Mouse (Mus musculus): ENCODE measurements around the gene Fbxo2. TPM values are rescaled to one million over a fixed set of nuclear protein-coding genes. Genes with fewer than 3 reads are reported as not detected.
"Not testable (repeated sequence)": the region's sequence is repeated elsewhere in the genome, so short reads cannot be mapped to it uniquely, and the experiment has no call there.

Gene Fbxo2
- total RNA-seq, 1 experiment, result 16.5 TPM

DNA sequence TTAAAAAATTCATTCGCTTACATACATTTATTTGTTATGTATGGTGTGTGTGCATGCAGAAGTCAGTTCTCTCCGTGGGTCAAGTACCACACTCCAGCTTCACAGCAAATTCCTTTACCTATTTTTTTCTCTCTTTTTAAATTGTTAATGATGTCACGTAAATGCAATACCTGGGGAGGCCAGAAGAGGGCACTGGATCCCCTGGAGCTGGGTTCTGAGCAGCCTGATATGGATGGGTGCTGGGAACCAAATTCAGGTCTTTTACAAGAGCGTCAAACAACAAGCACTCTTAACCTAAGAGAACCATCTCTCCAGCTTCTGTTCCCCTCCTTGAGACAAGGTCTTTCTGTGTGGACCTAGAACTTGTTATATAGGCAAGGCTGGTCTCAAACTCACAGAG, 43.8 kb upstream of the Fbxo2 start:
- no peak for DNase-seq (ENCODE audit: low read depth, low spot score)
- peaks cover 0 to 14% of the 10 kb centered on the region in 2 experiments; a peak in 2 of 4 replicates for H3K4me1 ChIP-seq (ENCODE audit: control insufficient read depth in 2 of 2, insufficient read depth in 2 of 2, low read length in 2 of 2, poor library complexity in 1 of 2)
- no peak overlapping the region for H3K9ac ChIP-seq (ENCODE audit: insufficient read depth, low read depth, low read length, poor library complexity, severe bottlenecking)
- in situ Hi-C loops (cut with MboI; ENCODE audit: low sequenced_read_pairs in 2 of 2, unreplicated experiment in 2 of 2), result no loop called here
- no peak for TF ChIP-seq HCFC1 (IDR thresholded peaks at IDR 0.05; ENCODE audit: borderline replicate concordance, insufficient read depth, low read length)
- no peak for TF ChIP-seq CHD2 (IDR thresholded peaks at IDR 0.05; ENCODE audit: low read depth, low read length)
- no peak for TF ChIP-seq ZNF384 (IDR thresholded peaks at IDR 0.05; ENCODE audit: low read depth, low read length)
- no peak for TF ChIP-seq MAFK (IDR thresholded peaks at IDR 0.05; ENCODE audit: insufficient read depth, low read depth, low read length)
- TF ChIP-seq ZC3H11A (IDR thresholded peaks at IDR 0.05; ENCODE audit: borderline replicate concordance, low read depth, low read length), result no peak
- H3K9me3 ChIP-seq (ENCODE audit: control insufficient read depth, insufficient read depth, low read depth, low read length), result no peaks in the 10 kb centered on the region
- H3K36me3 ChIP-seq (ENCODE audit: control insufficient read depth, insufficient read depth, low read length, poor library complexity, severe bottlenecking), result no peaks in the 10 kb centered on the region
- H3K4me3 ChIP-seq (ENCODE audit: insufficient read depth in 1 of 2, low read depth in 1 of 2, low read length in 2 of 2, poor library complexity in 1 of 2, severe bottlenecking in 1 of 2), result no peak overlapping the region
- H3K27ac ChIP-seq (ENCODE audit: insufficient read depth, low read depth, low read length, poor library complexity, severe bottlenecking), result no peak overlapping the region

DNA sequence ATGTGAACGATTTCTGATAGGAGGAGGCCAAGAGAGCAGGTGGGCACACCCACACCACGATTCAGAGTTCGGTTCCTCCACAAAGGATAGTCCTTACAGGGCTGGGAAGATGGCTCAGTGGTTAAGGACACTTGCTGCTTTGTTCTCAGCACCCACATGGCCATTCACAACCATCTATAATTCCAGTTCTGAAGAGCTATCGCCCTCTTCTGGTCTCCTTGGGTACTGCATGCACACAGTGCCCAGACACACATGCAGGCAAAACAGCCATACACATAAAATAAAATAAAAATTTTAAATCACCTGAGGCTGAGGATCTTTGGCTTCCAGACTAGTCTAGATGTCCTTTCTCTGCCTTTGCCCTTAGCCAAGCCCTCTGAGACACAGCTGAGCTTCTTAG, 43.0 kb upstream of the Fbxo2 start:
- H3K27ac ChIP-seq (ENCODE audit: insufficient read depth, low read depth, low read length, poor library complexity, severe bottlenecking), result no peak overlapping the region
- TF ChIP-seq MAFK (IDR thresholded peaks at IDR 0.05; ENCODE audit: insufficient read depth, low read depth, low read length) (no peak), HCFC1 (IDR thresholded peaks at IDR 0.05; ENCODE audit: borderline replicate concordance, insufficient read depth, low read length) (no peak), ZC3H11A (IDR thresholded peaks at IDR 0.05; ENCODE audit: borderline replicate concordance, low read depth, low read length) (no peak), ZNF384 (IDR thresholded peaks at IDR 0.05; ENCODE audit: low read depth, low read length) (no peak), CHD2 (IDR thresholded peaks at IDR 0.05; ENCODE audit: low read depth, low read length) (no peak)
- H3K36me3 ChIP-seq (ENCODE audit: control insufficient read depth, insufficient read depth, low read length, poor library complexity, severe bottlenecking), result no peaks in the 10 kb centered on the region
- H3K9ac ChIP-seq (ENCODE audit: insufficient read depth, low read depth, low read length, poor library complexity, severe bottlenecking), result no peak overlapping the region
- H3K4me1 ChIP-seq (ENCODE audit: control insufficient read depth in 2 of 2, insufficient read depth in 2 of 2, low read length in 2 of 2, poor library complexity in 1 of 2), result peaks cover 0 to 16% of the 10 kb centered on the region in 2 experiments; a peak in 2 of 4 replicates
- in situ Hi-C loops (cut with MboI; ENCODE audit: low sequenced_read_pairs in 2 of 2, unreplicated experiment in 2 of 2), result no loop called here
- H3K9me3 ChIP-seq (ENCODE audit: control insufficient read depth, insufficient read depth, low read depth, low read length), result no peaks in the 10 kb centered on the region
- no peak for DNase-seq (ENCODE audit: low read depth, low spot score)
- H3K4me3 ChIP-seq (ENCODE audit: insufficient read depth in 1 of 2, low read depth in 1 of 2, low read length in 2 of 2, poor library complexity in 1 of 2, severe bottlenecking in 1 of 2), result no peak overlapping the region

DNA sequence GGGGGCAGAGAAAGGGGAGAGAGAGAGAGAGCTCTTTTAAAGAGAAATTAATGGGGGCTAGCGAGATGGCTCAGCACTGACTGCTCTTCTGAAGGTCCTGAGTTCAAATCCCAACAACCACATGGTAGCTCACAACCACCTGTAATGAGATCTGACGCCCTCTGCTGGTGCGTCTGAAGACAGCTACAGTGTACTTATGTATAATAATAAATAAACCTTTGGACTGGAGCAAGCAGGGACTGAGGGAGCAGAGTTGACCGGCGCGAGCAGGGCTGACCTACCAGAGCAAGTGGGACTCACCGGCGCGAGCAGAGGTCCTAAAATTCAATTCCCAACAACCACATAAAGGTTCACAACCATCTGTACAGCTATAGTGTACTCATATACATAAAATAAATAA, 40.8 kb upstream of the Fbxo2 start:
- H3K9me3 ChIP-seq (ENCODE audit: control insufficient read depth, insufficient read depth, low read depth, low read length); H3K9ac ChIP-seq (ENCODE audit: insufficient read depth, low read depth, low read length, poor library complexity, severe bottlenecking); H3K36me3 ChIP-seq (ENCODE audit: control insufficient read depth, insufficient read depth, low read length, poor library complexity, severe bottlenecking); H3K27ac ChIP-seq (ENCODE audit: insufficient read depth, low read depth, low read length, poor library complexity, severe bottlenecking); H3K4me3 ChIP-seq (ENCODE audit: insufficient read depth in 1 of 2, low read depth in 1 of 2, low read length in 2 of 2, poor library complexity in 1 of 2, severe bottlenecking in 1 of 2); in situ Hi-C loops (cut with MboI; ENCODE audit: low sequenced_read_pairs in 2 of 2, unreplicated experiment in 2 of 2); DNase-seq (ENCODE audit: low read depth, low spot score): not testable (repeated sequence)
- peaks cover 4 to 14% of the 10 kb centered on the region in 2 experiments; a peak in 2 of 4 replicates for H3K4me1 ChIP-seq (ENCODE audit: control insufficient read depth in 2 of 2, insufficient read depth in 2 of 2, low read length in 2 of 2, poor library complexity in 1 of 2)

- H3K4me3 ChIP-seq (ENCODE audit: insufficient read depth in 1 of 2, low read depth in 1 of 2, low read length in 2 of 2, poor library complexity in 1 of 2, severe bottlenecking in 1 of 2), result no peak overlapping the region
- TF ChIP-seq HCFC1 (IDR thresholded peaks at IDR 0.05; ENCODE audit: borderline replicate concordance, insufficient read depth, low read length) (no peak), MAFK (IDR thresholded peaks at IDR 0.05; ENCODE audit: insufficient read depth, low read depth, low read length) (no peak), CHD2 (IDR thresholded peaks at IDR 0.05; ENCODE audit: low read depth, low read length) (no peak), ZC3H11A (IDR thresholded peaks at IDR 0.05; ENCODE audit: borderline replicate concordance, low read depth, low read length) (no peak), ZNF384 (IDR thresholded peaks at IDR 0.05; ENCODE audit: low read depth, low read length) (no peak)
- H3K9me3 ChIP-seq (ENCODE audit: control insufficient read depth, insufficient read depth, low read depth, low read length), result no peaks in the 10 kb centered on the region
- H3K27ac ChIP-seq (ENCODE audit: insufficient read depth, low read depth, low read length, poor library complexity, severe bottlenecking), result no peak overlapping the region
- no peak for DNase-seq (ENCODE audit: low read depth, low spot score)
- no peaks in the 10 kb centered on the region for H3K36me3 ChIP-seq (ENCODE audit: control insufficient read depth, insufficient read depth, low read length, poor library complexity, severe bottlenecking)
- peaks cover 4 to 11% of the 10 kb centered on the region in 2 experiments; a peak in 2 of 4 replicates for H3K4me1 ChIP-seq (ENCODE audit: control insufficient read depth in 2 of 2, insufficient read depth in 2 of 2, low read length in 2 of 2, poor library complexity in 1 of 2)
- in situ Hi-C loops (cut with MboI; ENCODE audit: low sequenced_read_pairs in 2 of 2, unreplicated experiment in 2 of 2), result no loop called here
- no peak overlapping the region for H3K9ac ChIP-seq (ENCODE audit: insufficient read depth, low read depth, low read length, poor library complexity, severe bottlenecking)
These were observed 39.9 kb upstream of the Fbxo2 start for GRCm38 (mm10) chr4:148120555-148120954.

GRCm38 (mm10) chr4:148121362-148121761, 39.1 kb upstream of the Fbxo2 start:
- H3K4me1 ChIP-seq (ENCODE audit: control insufficient read depth in 2 of 2, insufficient read depth in 2 of 2, low read length in 2 of 2, poor library complexity in 1 of 2), result peaks cover 4 to 9% of the 10 kb centered on the region in 2 experiments; a peak in 2 of 4 replicates
- H3K9ac ChIP-seq (ENCODE audit: insufficient read depth, low read depth, low read length, poor library complexity, severe bottlenecking), result no peak overlapping the region
- TF ChIP-seq CHD2 (IDR thresholded peaks at IDR 0.05; ENCODE audit: low read depth, low read length) (no peak), HCFC1 (IDR thresholded peaks at IDR 0.05; ENCODE audit: borderline replicate concordance, insufficient read depth, low read length) (no peak), MAFK (IDR thresholded peaks at IDR 0.05; ENCODE audit: insufficient read depth, low read depth, low read length) (no peak), ZC3H11A (IDR thresholded peaks at IDR 0.05; ENCODE audit: borderline replicate concordance, low read depth, low read length) (no peak), ZNF384 (IDR thresholded peaks at IDR 0.05; ENCODE audit: low read depth, low read length) (no peak)
- H3K36me3 ChIP-seq (ENCODE audit: control insufficient read depth, insufficient read depth, low read length, poor library complexity, severe bottlenecking), result no peaks in the 10 kb centered on the region
- in situ Hi-C loops (cut with MboI; ENCODE audit: low sequenced_read_pairs in 2 of 2, unreplicated experiment in 2 of 2), result no loop called here
- no peak overlapping the region for H3K4me3 ChIP-seq (ENCODE audit: insufficient read depth in 1 of 2, low read depth in 1 of 2, low read length in 2 of 2, poor library complexity in 1 of 2, severe bottlenecking in 1 of 2)
- DNase-seq (ENCODE audit: low read depth, low spot score), result no peak
- H3K9me3 ChIP-seq (ENCODE audit: control insufficient read depth, insufficient read depth, low read depth, low read length), result no peaks in the 10 kb centered on the region
- H3K27ac ChIP-seq (ENCODE audit: insufficient read depth, low read depth, low read length, poor library complexity, severe bottlenecking), result no peak overlapping the region

Data from ES-E14 (cell line).